In the genomic region with DNA sequence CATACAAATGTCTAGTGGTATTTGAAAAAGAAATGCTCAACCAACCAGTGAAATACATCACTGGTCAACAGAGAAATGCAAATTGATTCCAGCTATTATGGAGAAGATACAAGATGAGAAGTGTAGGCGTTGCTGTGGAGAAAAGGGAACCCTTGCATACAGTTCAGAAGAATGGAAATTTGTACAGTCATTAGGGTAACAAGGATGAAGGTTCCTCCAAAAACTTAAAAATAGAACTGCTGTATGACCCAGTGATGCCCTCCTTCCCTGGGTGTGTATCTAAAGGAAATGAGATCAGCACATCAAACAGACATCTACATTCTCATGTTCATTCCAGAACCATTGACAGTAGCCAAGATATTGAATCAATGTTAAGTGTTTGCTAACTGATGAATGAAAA, we compare ENCODE assay signal across 16 mouse cellular contexts.
"Had no signal": no experiment of that assay in that cellular context is flagged by ENCODE, and none has a peak within 500 bp of the region (broad histone marks: within the 10 kb centered on the region; RNA-seq: fewer than 3 reads in every experiment).

No protein-coding gene starts in this region.

- H3K4me3 ChIP-seq: liver, embryonic 12.5 days; midbrain, embryonic 10.5 days; midbrain, embryonic 12.5 days; myocyte; neural tube, embryonic 13.5 days had no signal

- ATAC-seq: liver, embryonic 12.5 days; midbrain, embryonic 16.5 days had no signal

- H3K4me1 ChIP-seq: midbrain, embryonic 10.5 days; midbrain, embryonic 12.5 days; neural tube, embryonic 13.5 days had no signal

- DNase-seq: lung, adult 18-20 months; lung, embryonic 14.5 days; lung, postnatal 10 days; lung, postnatal 4 days; midbrain, embryonic 14.5 days; right cerebral cortex, postnatal 14 days; thymus, adult 18-20 months; thymus, postnatal 14 days; thymus, postnatal 4 days had no signal

- H3K27ac ChIP-seq: liver, embryonic 12.5 days; liver, embryonic 14.5 days; midbrain, embryonic 10.5 days; midbrain, embryonic 12.5 days; neural tube, embryonic 13.5 days had no signal

- H3K27me3 ChIP-seq: liver, embryonic 12.5 days had no signal

- H3K9me3 ChIP-seq: liver, embryonic 12.5 days; midbrain, embryonic 10.5 days; midbrain, embryonic 12.5 days; neural tube, embryonic 13.5 days had no signal

- H3K4me2 ChIP-seq: liver, embryonic 12.5 days; lung, embryonic 14.5 days; midbrain, embryonic 12.5 days; neural tube, embryonic 13.5 days had no signal

- H3K36me3 ChIP-seq: liver, embryonic 12.5 days; midbrain, embryonic 10.5 days; midbrain, embryonic 12.5 days; neural tube, embryonic 13.5 days had no signal

- H3K9ac ChIP-seq: liver, embryonic 12.5 days; liver, embryonic 14.5 days; lung, embryonic 14.5 days; midbrain, embryonic 12.5 days; neural tube, embryonic 13.5 days had no signal
